Mouse (Mus musculus) lung, adult 2 months (tissue): ENCODE data around the gene Leo1.

ENCODE experiments used
- CTCF ChIP-seq: fragments of 200-500 bp; IDR thresholded peaks from 2 replicates; pipeline ENCODE4 v1.5.1; 2011; ENCODE audit warnings: mild to moderate bottlenecking, low read length, control low read depth; ENCODE audit not compliant: insufficient read depth
- POLR2A ChIP-seq: fragments of 200-500 bp; IDR thresholded peaks from 2 replicates; pipeline ENCODE4 v1.6.1; 2011; ENCODE audit warnings: low read depth, mild to moderate bottlenecking, control low read depth, low read length, borderline replicate concordance; ENCODE audit errors: extremely low read depth

- TF ChIP-seq CTCF: no peak
- no peak for TF ChIP-seq POLR2A
These were observed 10.3 kb upstream of the Leo1 start for GRCm38 (mm10) chr9:75430822-75431621.
